Mouse (Mus musculus) testis, postnatal 10 days (tissue): ENCODE results near the gene Slc35a5.

Source experiments
- DNase-seq: peaks from one replicate; pipeline ENCODE4 v3.0.0; 2021; ENCODE audit warnings: low spot score

Gene Slc35a5

GRCm38 (mm10) chr16:45117200-45117599 is 41.3 kb downstream of the Slc35a5 start:
- no peak for DNase-seq

GRCm38 (mm10) chr16:45110498-45110897 is 48.0 kb downstream of the Slc35a5 start:
- no peak for DNase-seq

- no peak for DNase-seq
These were observed 50.2 kb downstream of the Slc35a5 start for GRCm38 (mm10) chr16:45108203-45108878.

- DNase-seq, result no peak
These were observed 53.5 kb downstream of the Slc35a5 start for GRCm38 (mm10) chr16:45104993-45105392.

- DNase-seq, result no peak
These were observed 57.6 kb downstream of the Slc35a5 start for GRCm38 (mm10) chr16:45100892-45101291.

GRCm38 (mm10) chr16:45098886-45099210 is 59.7 kb downstream of the Slc35a5 start:
- DNase-seq, result no peak

- DNase-seq, result no peak
These were observed 60.2 kb downstream of the Slc35a5 start for GRCm38 (mm10) chr16:45098186-45098885.

GRCm38 (mm10) chr16:45097467-45097866 is 61.0 kb downstream of the Slc35a5 start:
- DNase-seq, result no peak

GRCm38 (mm10) chr16:45095561-45096482 is 62.7 kb downstream of the Slc35a5 start:
- DNase-seq, result no peak

- DNase-seq, result no peak
These were observed 63.5 kb downstream of the Slc35a5 start for GRCm38 (mm10) chr16:45095030-45095429.

- no peak for DNase-seq
These were observed 64.3 kb downstream of the Slc35a5 start for GRCm38 (mm10) chr16:45094136-45094756.

GRCm38 (mm10) chr16:45093137-45093731 is 65.3 kb downstream of the Slc35a5 start, which contains the start of gene Ccdc80:
TSS of gene Ccdc80 (plus strand) at chr16:45093402.
- peak; percentile 50 for DNase-seq

- peak; percentile 81 for DNase-seq
These were observed 68.5 kb downstream of the Slc35a5 start for GRCm38 (mm10) chr16:45090005-45090404.
